Mouse (Mus musculus) forebrain, embryonic 15.5 days (tissue): ENCODE results near the gene Gm3625. TPM values are rescaled to one million over a fixed set of nuclear protein-coding genes. Genes with fewer than 3 reads are reported as not detected.
"Not testable (repeated sequence)": the region's sequence is repeated elsewhere in the genome, so short reads cannot be mapped to it uniquely, and the experiment has no call there.

Experiments
- ATAC-seq: fragments of 200-750 bp; cut with Nextera tagmentation; replicated peaks from 2 replicates; pipeline ENCODE4 v1.8.0; 2017; ENCODE audit warnings: mild to moderate bottlenecking, moderate TSS enrichment, moderate library complexity
- H3K27ac ChIP-seq: fragments of 300-500 bp; sonication (generic); replicated peaks from 2 replicates; pipeline ENCODE4 v1.5.1; 2015; ENCODE audit warnings: mild to moderate bottlenecking, inconsistent platforms
- H3K27me3 ChIP-seq: fragments of 300-500 bp; sonication (generic); 2 replicates; pipeline ENCODE4 v1.6.1; 2015; ENCODE audit warnings: inconsistent platforms
- H3K36me3 ChIP-seq: fragments of 300-500 bp; sonication (generic); 2 replicates; pipeline ENCODE4 v1.6.1; 2015; ENCODE audit warnings: mild to moderate bottlenecking, inconsistent platforms
- H3K4me1 ChIP-seq: fragments of 300-500 bp; sonication (generic); 2 replicates; pipeline ENCODE4 v1.6.1; 2015; ENCODE audit warnings: inconsistent platforms
- H3K4me2 ChIP-seq: fragments of 300-500 bp; sonication (generic); replicated peaks from 2 replicates; pipeline ENCODE4 v1.6.1; 2015; ENCODE audit warnings: mild to moderate bottlenecking, inconsistent platforms
- H3K4me3 ChIP-seq: fragments of 300-500 bp; sonication (generic); 2 replicates; pipeline ENCODE4 v1.5.1; 2015; ENCODE audit warnings: mild to moderate bottlenecking, inconsistent platforms
- H3K9ac ChIP-seq: fragments of 300-500 bp; sonication (generic); replicated peaks from 2 replicates; pipeline ENCODE4 v1.6.1; 2015; ENCODE audit warnings: mild to moderate bottlenecking, inconsistent platforms
- H3K9me3 ChIP-seq: fragments of 300-500 bp; sonication (generic); 2 replicates; pipeline ENCODE4 v1.6.1; 2016; ENCODE audit warnings: inconsistent platforms
- WGBS: fragments of 180-500 bp; shearing (Covaris S2); methylation state at CpG from one replicate; pipeline ENCODE4 v1.1.7; 2015; ENCODE audit warnings: mixed read lengths; 5-methylcytosine and 5-hydroxymethylcytosine counted together
- polyA plus RNA-seq: library from polyadenylated mRNA; unstranded; fragments of >200 nt; fragmentation: Nextera tagmentation; extraction: Ambion mirVana; gene quantifications from 2 replicates; pipeline ENCODE4 v1.2.1, GENCODE M21; 2015

Gene Gm3625
- polyA plus RNA-seq, 1 experiment from 2014 or later = not detected

- no peaks in the 10 kb centered on the region for H3K36me3 ChIP-seq
- 68% methylated on average over 6 of the region's 6 CpGs for WGBS
- no peak for ATAC-seq
Observed at GRCm38 (mm10) chr12:4592025-4592424, 702 bp downstream of the Gm3625 start.

GRCm38 (mm10) chr12:4588603-4589002, 4.1 kb downstream of the Gm3625 start:
- no peaks in the 10 kb centered on the region for H3K27me3 ChIP-seq
- no peak overlapping the region for H3K4me2 ChIP-seq
- no peaks in the 10 kb centered on the region for H3K9me3 ChIP-seq
- 54% methylated on average over 3 of the region's 3 CpGs for WGBS
- ATAC-seq = peak; percentile 33; the same call in 1 of the 2 replicates
- peaks cover 11% of the 10 kb centered on the region for H3K4me1 ChIP-seq
- no peak overlapping the region for H3K9ac ChIP-seq
- no peaks in the 10 kb centered on the region for H3K36me3 ChIP-seq
- H3K27ac ChIP-seq = no peak overlapping the region
- H3K4me3 ChIP-seq = no peak overlapping the region

More at GRCm38 (mm10) chr12:4592025-4592424, 702 bp downstream of the Gm3625 start:
- Histone ChIP-seq H3K4me1 (peaks cover 21% of the 10 kb centered on the region), H3K9ac (no peak overlapping the region; the same call in 1 of the 2 replicates), H3K27ac (no peak overlapping the region), H3K4me2 (peak overlapping the region; percentile 81), H3K9me3 (no peaks in the 10 kb centered on the region), H3K27me3 (no peaks in the 10 kb centered on the region), H3K4me3 (peak overlapping the region; percentile 93)

GRCm38 (mm10) chr12:4587846-4588245, 4.9 kb downstream of the Gm3625 start:
- WGBS = 87% methylated on average over 2 of the region's 2 CpGs
- no peak overlapping the region for H3K9ac ChIP-seq
- no peaks in the 10 kb centered on the region for H3K27me3 ChIP-seq

GRCm38 (mm10) chr12:4582326-4582725, 10.4 kb downstream of the Gm3625 start:
- Histone ChIP-seq H3K36me3 (no peaks in the 10 kb centered on the region), H3K27me3 (no peaks in the 10 kb centered on the region), H3K4me2 (no peak overlapping the region), H3K4me3 (no peak overlapping the region), H3K9me3 (no peaks in the 10 kb centered on the region), H3K9ac (no peak overlapping the region), H3K27ac (no peak overlapping the region), H3K4me1 (no peaks in the 10 kb centered on the region)
- ATAC-seq = no peak

More at GRCm38 (mm10) chr12:4587846-4588245, 4.9 kb downstream of the Gm3625 start:
- Histone ChIP-seq H3K4me2 (no peak overlapping the region), H3K9me3 (no peaks in the 10 kb centered on the region), H3K4me1 (peaks cover 9% of the 10 kb centered on the region; the same call in 1 of the 2 replicates), H3K4me3 (no peak overlapping the region), H3K36me3 (no peaks in the 10 kb centered on the region), H3K27ac (no peak overlapping the region)
- no peak for ATAC-seq

GRCm38 (mm10) chr12:4574065-4574464, 18.7 kb downstream of the Gm3625 start:
- Histone ChIP-seq H3K4me2 (no peak overlapping the region), H3K27ac (no peak overlapping the region), H3K9ac (no peak overlapping the region), H3K4me1 (no peaks in the 10 kb centered on the region), H3K36me3 (no peaks in the 10 kb centered on the region), H3K27me3 (no peaks in the 10 kb centered on the region), H3K4me3 (no peak overlapping the region), H3K9me3 (no peaks in the 10 kb centered on the region)
- no peak for ATAC-seq
- 77% methylated on average over 4 of the region's 4 CpGs for WGBS

- no peak overlapping the region for H3K4me2 ChIP-seq
- no peak for ATAC-seq
- WGBS = 37% methylated on average over 5 of the region's 5 CpGs
- H3K9me3 ChIP-seq = no peaks in the 10 kb centered on the region
- no peak overlapping the region for H3K27ac ChIP-seq
- H3K9ac ChIP-seq = no peak overlapping the region
- H3K4me1 ChIP-seq = no peaks in the 10 kb centered on the region
- H3K4me3 ChIP-seq = no peak overlapping the region
- H3K36me3 ChIP-seq = no peaks in the 10 kb centered on the region
- no peaks in the 10 kb centered on the region for H3K27me3 ChIP-seq
Observed at GRCm38 (mm10) chr12:4571864-4572263, 20.9 kb downstream of the Gm3625 start.

- Histone ChIP-seq H3K4me2 (no peak overlapping the region), H3K36me3 (no peaks in the 10 kb centered on the region), H3K9ac (no peak overlapping the region), H3K27ac (no peak overlapping the region), H3K4me1 (no peaks in the 10 kb centered on the region), H3K9me3 (no peaks in the 10 kb centered on the region), H3K4me3 (no peak overlapping the region), H3K27me3 (no peaks in the 10 kb centered on the region)
- WGBS = 82% methylated on average over 9 of the region's 9 CpGs
- no peak for ATAC-seq
Observed at GRCm38 (mm10) chr12:4558475-4559279, 34.0 kb downstream of the Gm3625 start.

- H3K9me3 ChIP-seq = no peaks in the 10 kb centered on the region
- WGBS = 65% methylated on average over 3 of the region's 3 CpGs
- no peak overlapping the region for H3K9ac ChIP-seq
- ATAC-seq = no peak
- no peak overlapping the region for H3K4me3 ChIP-seq
- no peak overlapping the region for H3K4me2 ChIP-seq
- H3K36me3 ChIP-seq = no peaks in the 10 kb centered on the region
- H3K27me3 ChIP-seq = no peaks in the 10 kb centered on the region
- no peaks in the 10 kb centered on the region for H3K4me1 ChIP-seq
- no peak overlapping the region for H3K27ac ChIP-seq
Observed at GRCm38 (mm10) chr12:4558013-4558412, 34.7 kb downstream of the Gm3625 start.

- no peak overlapping the region for H3K4me2 ChIP-seq
- no peak for ATAC-seq
- H3K27ac ChIP-seq = no peak overlapping the region
- H3K9ac ChIP-seq = no peak overlapping the region
- H3K36me3 ChIP-seq = no peaks in the 10 kb centered on the region
- WGBS = 88% methylated on average over 3 of the region's 3 CpGs
- H3K27me3 ChIP-seq = no peaks in the 10 kb centered on the region
- no peaks in the 10 kb centered on the region for H3K4me1 ChIP-seq
- no peaks in the 10 kb centered on the region for H3K9me3 ChIP-seq
- no peak overlapping the region for H3K4me3 ChIP-seq
Observed at GRCm38 (mm10) chr12:4557436-4557835, 35.3 kb downstream of the Gm3625 start.

GRCm38 (mm10) chr12:4556891-4557290, 35.8 kb downstream of the Gm3625 start:
- Histone ChIP-seq H3K27me3 (no peaks in the 10 kb centered on the region), H3K4me1 (no peaks in the 10 kb centered on the region), H3K4me2 (no peak overlapping the region), H3K4me3 (no peak overlapping the region), H3K9ac (no peak overlapping the region), H3K9me3 (no peaks in the 10 kb centered on the region), H3K27ac (no peak overlapping the region), H3K36me3 (no peaks in the 10 kb centered on the region)
- ATAC-seq = no peak
- 82% methylated on average over 9 of the region's 9 CpGs for WGBS

GRCm38 (mm10) chr12:4555451-4555850, 37.3 kb downstream of the Gm3625 start:
- Histone ChIP-seq H3K36me3 (no peaks in the 10 kb centered on the region), H3K4me2 (no peak overlapping the region), H3K4me1 (no peaks in the 10 kb centered on the region), H3K27me3 (no peaks in the 10 kb centered on the region), H3K9ac (no peak overlapping the region), H3K4me3 (no peak overlapping the region), H3K9me3 (no peaks in the 10 kb centered on the region), H3K27ac (no peak overlapping the region)
- 77% methylated on average over 5 of the region's 6 CpGs for WGBS
- no peak for ATAC-seq

GRCm38 (mm10) chr12:4553704-4554103, 39.0 kb downstream of the Gm3625 start:
- not testable (repeated sequence) for ATAC-seq, H3K36me3 ChIP-seq, H3K27me3 ChIP-seq, H3K4me2 ChIP-seq, H3K4me3 ChIP-seq, H3K9ac ChIP-seq, H3K27ac ChIP-seq, H3K4me1 ChIP-seq, H3K9me3 ChIP-seq
- WGBS = 86% methylated on average over 3 of the region's 3 CpGs
